Mouse (Mus musculus) heart, adult 2 months (tissue): ENCODE results near the gene Col4a1. TPM values are rescaled to one million over a fixed set of nuclear protein-coding genes. Genes with fewer than 3 reads are reported as not detected.

ENCODE experiments used
- DNase-seq, 2 experiments: peaks; one replicate each; pipeline ENCODE4 v3.0.0; 2021
- H3K27ac ChIP-seq: fragments of 200-600 bp; 2 replicates; pipeline ENCODE4 v1.8.1; 2022
- H3K27me3 ChIP-seq: fragments of 200-500 bp; 2 replicates; pipeline ENCODE4 v1.6.1; 2012; ENCODE audit warnings: mild to moderate bottlenecking, low read length, inconsistent platforms, mixed read lengths; ENCODE audit not compliant: control insufficient read depth, insufficient read depth
- H3K36me3 ChIP-seq: fragments of 200-500 bp; 2 replicates; pipeline ENCODE4 v1.6.1; 2012; ENCODE audit warnings: low read length, inconsistent platforms; ENCODE audit not compliant: control insufficient read depth, insufficient read depth
- H3K4me1 ChIP-seq: fragments of 200-500 bp; 2 replicates; pipeline ENCODE4 v1.6.1; 2011; ENCODE audit warnings: low read length; ENCODE audit not compliant: control insufficient read depth, insufficient read depth
- H3K4me3 ChIP-seq: fragments of 200-600 bp; 2 replicates; pipeline ENCODE4 v1.8.1; 2022
- H3K79me2 ChIP-seq: fragments of 200-500 bp; replicated peaks from 2 replicates; pipeline ENCODE4 v1.6.1; 2012; ENCODE audit warnings: mild to moderate bottlenecking, inconsistent platforms, low read length, moderate library complexity, mixed read lengths; ENCODE audit not compliant: control insufficient read depth, insufficient read depth
- H3K9ac ChIP-seq: fragments of 200-500 bp; 2 replicates; pipeline ENCODE4 v1.6.1; 2012; ENCODE audit warnings: low read depth, mild to moderate bottlenecking, control low read depth, inconsistent platforms, low read length, mixed read lengths
- CTCF ChIP-seq: fragments of 200-600 bp; IDR thresholded peaks from 2 replicates; pipeline ENCODE4 v1.8.1; 2022; ENCODE audit warnings: antibody characterized with exemption, mild to moderate bottlenecking, moderate library complexity
- EP300 ChIP-seq: fragments of 200-500 bp; IDR thresholded peaks from 2 replicates; pipeline ENCODE4 v1.6.1; 2011; ENCODE audit warnings: low read depth, low read length, control low read depth; ENCODE audit not compliant: insufficient read depth
- POLR2A ChIP-seq: fragments of 200-500 bp; IDR thresholded peaks from 2 replicates; pipeline ENCODE4 v1.6.1; 2011; ENCODE audit warnings: mild to moderate bottlenecking, low read depth, low read length, control low read depth; ENCODE audit not compliant: insufficient read depth
- WGBS: fragments of 180-500 bp; shearing (Covaris S2); methylation state at CpG from one replicate; pipeline ENCODE4 v1.1.7; 2018; 5-methylcytosine and 5-hydroxymethylcytosine counted together
- intact Hi-C: fragments of 180-260 bp; cut with DNase I; formaldehyde crosslinking; loops from one replicate; pipeline ENCODE4 v1.15.1; 2025
- polyA plus RNA-seq: library from polyadenylated mRNA; depleted of rRNA; stranded (reverse); fragments of >200 nt; gene quantifications from 2 replicates; pipeline ENCODE4 v1.2.3, GENCODE M21; 2012
- total RNA-seq, 2 experiments: library from RNA; stranded (reverse); gene quantifications; 2 replicates each; pipeline ENCODE4 v1.2.3; 2021

Gene Col4a1
- total and polyA plus RNA-seq, 3 experiments = 221 to 311 (median 258) TPM

DNA sequence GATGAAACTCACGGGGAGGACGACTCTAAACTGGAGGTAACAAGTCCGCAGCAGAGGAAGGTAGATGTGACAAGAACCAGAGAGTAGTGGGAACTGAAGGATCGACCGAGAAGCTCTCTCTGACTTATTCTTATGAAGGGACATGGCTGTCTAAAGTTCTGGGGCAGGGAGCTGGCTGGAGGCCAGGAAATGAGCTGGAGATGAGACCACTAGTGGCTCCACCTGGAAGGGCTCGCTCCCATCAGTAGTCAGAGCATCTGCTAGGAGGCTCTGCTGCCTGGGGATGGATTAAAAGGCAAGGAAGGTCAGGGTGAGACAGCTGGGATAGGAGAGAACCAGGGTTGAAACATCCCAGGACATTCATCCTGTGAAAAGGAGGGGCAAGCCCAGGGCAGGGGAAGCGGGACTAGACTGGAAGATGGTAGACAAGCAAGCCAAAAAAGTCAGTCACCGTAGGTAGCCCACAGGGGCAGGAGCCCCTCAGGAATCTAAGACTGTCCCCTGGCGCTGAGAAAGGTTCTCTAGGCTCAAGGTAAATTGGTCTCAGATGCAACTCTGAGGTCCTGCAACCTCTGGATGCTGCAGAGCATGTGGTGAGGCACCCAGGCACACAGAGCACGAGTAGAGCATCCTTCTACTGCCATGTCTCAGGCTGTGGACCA lies 16.2 kb downstream of the Col4a1 start:
- Histone ChIP-seq H3K36me3 (peaks cover 39% of the 10 kb centered on the region), H3K27ac (peak overlapping the region; percentile 78), H3K27me3 (no peaks in the 10 kb centered on the region), H3K4me1 (peaks cover 58% of the 10 kb centered on the region), H3K4me3 (no peak overlapping the region), H3K9ac (no peak overlapping the region), H3K79me2 (peaks cover 5% of the 10 kb centered on the region)
- TF ChIP-seq EP300 (no peak), CTCF (no peak), POLR2A (no peak)
- intact Hi-C loops = loop anchor here (2.0 kb wide), 1 partner anchor 18 kb away; no protein-coding TSS in a partner anchor
- WGBS = 54% methylated on average over 10 of the region's 10 CpGs
- DNase-seq = no peak

DNA sequence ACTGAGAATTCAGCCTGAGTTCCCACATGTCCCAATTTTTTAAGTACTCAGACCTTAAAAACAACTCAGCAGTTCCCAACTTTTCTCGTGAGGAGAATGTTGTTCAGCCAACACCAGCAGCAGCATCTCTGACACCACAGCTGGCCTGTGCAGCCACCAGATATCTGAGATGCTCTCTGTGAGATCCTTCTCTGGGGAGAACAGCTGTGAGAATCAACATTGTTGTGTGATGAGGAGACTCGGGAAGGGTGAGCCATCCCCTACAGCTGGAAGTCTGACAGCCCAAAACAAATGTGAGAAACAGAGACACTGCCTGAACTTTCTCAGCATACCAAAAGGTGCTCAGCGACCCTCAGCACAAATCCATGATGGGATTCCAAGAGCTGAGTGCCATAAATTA lies 20.0 kb downstream of the Col4a1 start:
- peak in 1 of 2 experiments; percentile 65 for DNase-seq
- no peaks in the 10 kb centered on the region for H3K27me3 ChIP-seq
- H3K9ac ChIP-seq = no peak overlapping the region
- no peak overlapping the region for H3K4me3 ChIP-seq
- TF ChIP-seq EP300 (peak; percentile 71; the same call in 1 of the 2 replicates), POLR2A (no peak)
- peaks cover 10% of the 10 kb centered on the region for H3K79me2 ChIP-seq
- 27% methylated on average over 3 of the region's 3 CpGs for WGBS
- peaks cover 48% of the 10 kb centered on the region for H3K36me3 ChIP-seq
- intact Hi-C loops = no loop called here
- H3K4me1 ChIP-seq = peaks cover 57% of the 10 kb centered on the region
- H3K27ac ChIP-seq = peak overlapping the region; percentile 62

DNA sequence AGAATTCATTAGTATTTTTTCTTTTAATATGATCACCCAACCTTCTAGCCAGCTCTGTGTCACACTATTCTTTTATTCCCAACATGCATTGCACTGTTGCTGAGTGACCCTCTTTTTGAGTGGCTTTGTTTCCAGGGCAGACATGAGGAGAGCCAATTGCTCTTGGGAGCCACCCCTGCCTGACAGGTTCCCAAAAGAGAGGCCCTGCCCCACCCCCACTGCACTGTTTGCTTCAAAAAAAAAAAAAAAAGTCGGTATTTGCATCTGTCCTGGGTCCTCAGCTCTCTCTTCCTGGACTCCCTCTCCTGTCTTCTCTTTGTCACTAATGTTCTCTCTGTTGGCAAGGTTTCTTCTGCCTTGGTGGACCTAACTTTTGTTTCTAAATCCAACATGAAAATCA lies 22.1 kb downstream of the Col4a1 start:
- H3K36me3 ChIP-seq = peaks cover 55% of the 10 kb centered on the region
- TF ChIP-seq POLR2A (no peak), EP300 (no peak), CTCF (no peak)
- no peak overlapping the region for H3K27ac ChIP-seq
- no peaks in the 10 kb centered on the region for H3K27me3 ChIP-seq
- no peak for DNase-seq
- 18% methylated on average over 1 of the region's 1 CpGs for WGBS
- no peak overlapping the region for H3K4me3 ChIP-seq
- peaks cover 10% of the 10 kb centered on the region for H3K79me2 ChIP-seq
- H3K9ac ChIP-seq = no peak overlapping the region
- intact Hi-C loops = no loop called here
- peaks cover 49% of the 10 kb centered on the region for H3K4me1 ChIP-seq

DNA sequence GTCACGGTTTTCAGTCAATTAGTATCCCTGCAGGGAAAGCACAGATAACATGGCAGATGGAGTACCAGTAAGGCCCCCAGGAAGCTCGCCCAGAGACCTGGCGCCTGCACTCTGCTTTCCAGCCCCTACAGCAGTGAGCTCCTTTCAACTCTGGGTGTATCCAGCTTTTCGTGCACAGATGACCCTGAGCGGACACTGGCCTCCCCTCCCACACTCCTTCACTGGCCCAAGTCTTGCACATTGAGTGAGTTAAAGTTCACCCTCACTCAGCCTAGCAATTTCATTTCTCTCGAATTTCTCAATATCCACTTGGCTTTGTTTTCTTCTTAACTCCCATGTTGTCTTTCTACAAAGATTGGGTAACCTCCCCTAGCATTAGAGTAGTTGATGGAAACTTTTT lies 24.3 kb downstream of the Col4a1 start:
- Histone ChIP-seq H3K36me3 (peaks cover 51% of the 10 kb centered on the region), H3K79me2 (peaks cover 7% of the 10 kb centered on the region), H3K9ac (no peak overlapping the region), H3K27ac (peak overlapping the region; percentile 10; the same call in 1 of the 2 replicates), H3K4me1 (peaks cover 50% of the 10 kb centered on the region), H3K27me3 (no peaks in the 10 kb centered on the region), H3K4me3 (no peak overlapping the region)
- peak in 1 of 2 experiments; percentile 54 for DNase-seq
- intact Hi-C loops = no loop called here
- TF ChIP-seq EP300 (no peak), POLR2A (no peak), CTCF (no peak)
- WGBS = 47% methylated on average over 6 of the region's 6 CpGs

DNA sequence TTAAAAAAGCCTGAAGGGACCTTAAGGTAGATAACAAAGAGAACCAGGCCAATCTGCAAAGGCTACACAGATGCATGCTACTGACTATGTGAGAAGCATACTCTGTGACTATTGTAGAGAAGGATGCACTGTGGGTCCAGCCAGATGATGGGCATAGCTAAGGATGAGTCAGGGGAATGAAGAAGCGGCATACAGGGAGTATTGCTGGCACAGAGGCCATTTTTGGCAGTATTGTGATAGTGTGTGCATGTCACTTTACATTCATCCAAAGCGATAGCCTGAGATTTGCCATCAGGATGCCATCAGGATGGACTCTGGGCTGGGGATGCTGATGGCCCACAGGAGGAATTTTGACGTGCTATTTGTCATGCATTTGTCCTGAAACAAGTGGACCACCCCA lies 25.5 kb downstream of the Col4a1 start:
- DNase-seq = no peak
- 67% methylated on average over 3 of the region's 3 CpGs for WGBS
- peaks cover 5% of the 10 kb centered on the region for H3K79me2 ChIP-seq
- intact Hi-C loops = no loop called here
- no peak for TF ChIP-seq CTCF
- no peak for TF ChIP-seq POLR2A
- no peak for TF ChIP-seq EP300
- H3K4me3 ChIP-seq = no peak overlapping the region
- no peaks in the 10 kb centered on the region for H3K27me3 ChIP-seq
- H3K9ac ChIP-seq = no peak overlapping the region
- peaks cover 46% of the 10 kb centered on the region for H3K36me3 ChIP-seq
- H3K4me1 ChIP-seq = peaks cover 49% of the 10 kb centered on the region
- no peak overlapping the region for H3K27ac ChIP-seq

DNA sequence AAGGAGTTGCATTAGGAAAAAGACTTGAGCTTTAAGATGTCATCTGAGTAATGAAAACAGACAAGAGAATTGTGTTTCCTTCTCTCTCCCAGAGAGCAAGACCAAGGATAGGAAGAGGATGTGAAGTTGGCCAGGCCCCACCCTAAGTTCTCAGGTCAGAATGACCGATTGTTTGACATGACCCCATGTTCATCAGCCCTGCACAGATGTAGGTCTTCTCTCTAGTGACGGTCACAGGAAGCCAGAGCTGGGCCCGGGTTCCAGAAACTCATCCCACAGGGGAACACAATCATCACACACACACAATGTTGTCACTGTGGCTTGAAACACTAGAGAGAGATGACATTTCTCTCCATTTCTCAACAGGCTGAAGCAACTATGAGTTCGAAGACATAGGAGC lies 27.2 kb downstream of the Col4a1 start:
- no peak overlapping the region for H3K4me3 ChIP-seq
- no peaks in the 10 kb centered on the region for H3K27me3 ChIP-seq
- H3K27ac ChIP-seq = peak overlapping the region; percentile 68
- intact Hi-C loops = no loop called here
- 36% methylated on average over 4 of the region's 4 CpGs for WGBS
- H3K4me1 ChIP-seq = peaks cover 54% of the 10 kb centered on the region
- TF ChIP-seq POLR2A (no peak), EP300 (0 out of 2 replicates have a peak, but pooled peaks have one; percentile 57)
- H3K79me2 ChIP-seq = peaks cover 8% of the 10 kb centered on the region
- no peak overlapping the region for H3K9ac ChIP-seq
- peak in 1 of 2 experiments; percentile 57 for DNase-seq
- peaks cover 37% of the 10 kb centered on the region for H3K36me3 ChIP-seq
